Mouse (Mus musculus): ENCODE results near the gene Ift122.

DNA sequence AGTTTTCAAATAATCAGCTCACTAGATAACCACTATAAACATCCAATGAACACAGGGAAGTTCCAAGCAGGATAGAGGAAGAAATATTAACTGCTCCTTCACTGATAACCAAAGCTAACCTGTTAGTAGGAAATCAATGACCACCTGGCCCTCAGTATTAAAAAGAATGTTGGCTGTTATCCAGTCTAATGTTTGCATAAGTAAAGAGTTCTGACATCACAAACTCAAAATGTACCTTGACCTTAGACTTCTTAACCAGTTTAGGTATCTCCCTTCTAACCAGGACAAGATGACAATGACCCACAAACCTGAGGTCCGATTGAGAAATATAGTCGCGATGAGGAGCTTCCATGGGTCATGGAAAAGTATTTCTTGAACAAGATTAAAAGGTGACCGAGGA lies 8.3 kb upstream of the Ift122 start:
- TF ChIP-seq GATA1 (IDR thresholded peaks at IDR 0.05; ENCODE audit: borderline replicate concordance, low read length): no peak
- no peak for TF ChIP-seq FLI1 (IDR thresholded peaks at IDR 0.05; ENCODE audit: low read length)
